Mouse (Mus musculus): ENCODE results near the gene Cplx1. TPM values are rescaled to one million over a fixed set of nuclear protein-coding genes. Genes with fewer than 3 reads are reported as not detected.

Gene Cplx1
- 402 and 444 TPM in 2 replicates for polyA plus RNA-seq (2015; fragmentation: Nextera tagmentation; extraction: Ambion mirVana)

GRCm38 (mm10) chr5:108549489-108550206 is at the start of gene Cplx1:
Gene Cplx1, minus strand, starts transcription at chr5:108550024.

Other genes starting within 250 kb of the Cplx1 start
- gene Pigg, start 237.4 kb downstream of the Cplx1 start, polyA plus RNA-seq (2015; fragmentation: Nextera tagmentation; extraction: Ambion mirVana) = 2.6 and 3.1 TPM in 2 replicates
- gene Gm42517, start 182.1 kb downstream of the Cplx1 start, polyA plus RNA-seq (2015; fragmentation: Nextera tagmentation; extraction: Ambion mirVana) = 8.0 and 12.2 TPM in 2 replicates
- 0.09 and 0.28 TPM in 2 replicates for gene Pde6b, start 161.6 kb downstream of the Cplx1 start, polyA plus RNA-seq (2015; fragmentation: Nextera tagmentation; extraction: Ambion mirVana)
- 608 and 702 TPM in 2 replicates for gene Atp5k, start 115.6 kb downstream of the Cplx1 start, polyA plus RNA-seq (2015; fragmentation: Nextera tagmentation; extraction: Ambion mirVana)
- gene Mfsd7a, start 101.1 kb downstream of the Cplx1 start, polyA plus RNA-seq (2015; fragmentation: Nextera tagmentation; extraction: Ambion mirVana) = 0.09 TPM in 2 replicates
- 13.3 and 14.5 TPM in 2 replicates for gene Pcgf3, start 88.8 kb downstream of the Cplx1 start, polyA plus RNA-seq (2015; fragmentation: Nextera tagmentation; extraction: Ambion mirVana)
- gene Gak, start 79.7 kb upstream of the Cplx1 start, polyA plus RNA-seq (2015; fragmentation: Nextera tagmentation; extraction: Ambion mirVana) = 35.2 and 41.6 TPM in 2 replicates
- 36.6 and 37.7 TPM in 2 replicates for gene Tmem175, start 79.7 kb upstream of the Cplx1 start, polyA plus RNA-seq (2015; fragmentation: Nextera tagmentation; extraction: Ambion mirVana)
- 9.2 and 10.1 TPM in 2 replicates for gene Idua, start 110.3 kb upstream of the Cplx1 start, polyA plus RNA-seq (2015; fragmentation: Nextera tagmentation; extraction: Ambion mirVana)
- gene Dgkq, start 119.6 kb upstream of the Cplx1 start, polyA plus RNA-seq (2015; fragmentation: Nextera tagmentation; extraction: Ambion mirVana) = 19.9 and 26.2 TPM in 2 replicates
- gene Slc26a1, start 125.5 kb upstream of the Cplx1 start, polyA plus RNA-seq (2015; fragmentation: Nextera tagmentation; extraction: Ambion mirVana) = 3.3 and 3.5 TPM in 2 replicates
- gene Fgfrl1, start 142.4 kb upstream of the Cplx1 start, polyA plus RNA-seq (2015; fragmentation: Nextera tagmentation; extraction: Ambion mirVana) = 19.9 and 23.5 TPM in 2 replicates
- 0.26 TPM in 1 of 2 replicates, not detected in the other for gene Rnf212, start 225.0 kb upstream of the Cplx1 start, polyA plus RNA-seq (2015; fragmentation: Nextera tagmentation; extraction: Ambion mirVana)
- not detected in 2 replicates for gene Tmed11, start 245.3 kb upstream of the Cplx1 start, polyA plus RNA-seq (2015; fragmentation: Nextera tagmentation; extraction: Ambion mirVana)

Data from neural tube, postnatal 0 days (tissue).